Mouse (Mus musculus) embryonic stem cell, embryonic (primary cell): ENCODE data around the gene Rin3.

Experiments
- CTCF ChIA-PET, 4 experiments: fragments of 300-600 bp in 2 of 4; fragments of 350-600 bp in 2 of 4; sonication (Branson Sonifier 250); formaldehyde crosslinking; loops; one replicate each; lab custom pipeline; 2022; ENCODE audit warnings: inconsistent platforms in 2 of 4; lab: Charles Lee
- POLR2A ChIA-PET, 4 experiments: fragments of 300-600 bp in 2 of 4; fragments of 350-600 bp in 2 of 4; sonication (Branson Sonifier 250); formaldehyde crosslinking; loops; one replicate each; lab custom pipeline; 2022; ENCODE audit warnings: antibody characterized with exemption in 4 of 4, inconsistent platforms in 1 of 4; lab: Charles Lee

The Rin3 gene

DNA sequence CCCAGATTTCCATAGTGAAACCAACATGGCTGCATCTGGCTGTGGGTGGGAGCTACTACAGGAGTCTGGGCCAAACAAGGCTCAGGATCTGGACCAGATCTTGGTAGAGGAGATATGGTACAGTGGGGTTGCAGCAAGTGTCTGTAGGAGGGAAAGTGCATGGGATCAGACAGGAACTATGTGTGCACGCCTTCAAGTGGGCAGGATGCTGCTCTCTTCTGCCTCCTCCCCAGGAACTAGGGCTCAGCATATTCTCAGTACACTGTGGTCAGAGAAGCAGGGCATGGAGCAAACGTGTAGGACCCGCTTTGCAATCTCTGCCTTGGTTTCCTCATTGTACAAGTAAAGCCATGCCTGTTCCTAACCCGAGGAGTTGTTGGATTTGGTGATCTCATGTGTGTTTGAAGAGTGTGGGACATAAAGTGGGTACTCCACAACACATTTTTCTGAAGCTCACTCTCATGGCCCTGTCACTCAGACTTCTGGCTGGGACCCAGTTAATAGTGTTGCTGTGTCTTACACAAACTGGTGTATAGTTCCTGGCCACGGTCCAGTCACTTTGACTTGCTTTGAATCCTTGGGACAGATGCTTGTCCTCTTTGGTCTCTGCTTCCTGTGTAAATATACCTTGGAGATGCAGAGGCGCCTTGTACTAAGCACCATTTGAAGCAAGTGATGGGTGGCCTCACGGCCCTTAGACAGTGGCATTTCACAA lies 9.8 kb downstream of the Rin3 start:
- ChIA-PET CTCF (no interaction called here), POLR2A (no interaction called here)

DNA sequence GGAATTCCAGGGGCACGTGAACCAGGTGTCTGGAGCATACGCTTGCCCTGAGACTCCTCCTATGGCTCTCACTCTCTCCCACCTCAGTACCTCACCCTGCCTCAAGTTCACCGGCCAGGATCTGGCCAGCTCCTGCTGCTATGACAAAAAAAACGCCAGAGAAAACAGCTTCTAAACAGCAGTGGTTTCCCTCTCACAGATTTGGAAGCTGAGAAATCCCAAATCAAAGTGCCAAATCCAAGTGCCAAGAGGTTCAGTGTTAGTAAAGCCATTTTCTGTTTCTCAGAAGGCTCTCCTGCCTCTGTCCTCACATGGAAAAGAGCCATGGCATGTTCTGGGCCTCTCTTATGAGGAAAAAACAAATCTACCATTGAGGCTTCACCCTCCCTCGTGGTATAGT lies 11.8 kb downstream of the Rin3 start:
- CTCF ChIA-PET = interaction anchor here in 1 of 4 experiments (0.6 kb wide), 1 partner anchor 957 kb away, joined by 10 read pairs; no protein-coding TSS in a partner anchor
- POLR2A ChIA-PET = interaction anchor here in 1 of 4 experiments (0.6 to 1.6 kb wide), 2 partner anchors 11 to 322 kb away, joined by 3 to 5 read pairs; no protein-coding TSS in a partner anchor

DNA sequence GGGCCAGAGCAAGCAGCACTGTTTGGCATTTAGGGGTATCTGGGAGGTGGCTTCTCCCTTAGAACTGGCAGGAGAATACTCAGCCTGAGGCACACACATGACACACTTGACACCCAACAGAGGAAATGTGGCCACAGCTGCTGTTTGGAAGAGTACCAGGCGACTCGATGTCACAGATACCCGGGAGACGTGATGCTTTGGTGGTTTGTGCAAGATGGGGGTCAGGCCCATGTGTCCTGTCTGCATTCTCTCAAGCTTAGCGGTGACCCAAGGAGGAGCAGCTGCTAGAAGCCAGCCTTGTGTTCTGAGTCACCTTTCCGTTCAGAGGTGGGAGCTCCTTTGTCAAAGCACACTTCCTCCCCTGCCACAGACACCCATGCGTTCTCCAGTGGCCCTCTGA lies 12.4 kb downstream of the Rin3 start:
- POLR2A ChIA-PET = interaction anchor here in 1 of 4 experiments (0.5 to 1.2 kb wide), 3 partner anchors 10 to 322 kb away, joined by 3 to 4 read pairs (median 3); no protein-coding TSS in a partner anchor

DNA sequence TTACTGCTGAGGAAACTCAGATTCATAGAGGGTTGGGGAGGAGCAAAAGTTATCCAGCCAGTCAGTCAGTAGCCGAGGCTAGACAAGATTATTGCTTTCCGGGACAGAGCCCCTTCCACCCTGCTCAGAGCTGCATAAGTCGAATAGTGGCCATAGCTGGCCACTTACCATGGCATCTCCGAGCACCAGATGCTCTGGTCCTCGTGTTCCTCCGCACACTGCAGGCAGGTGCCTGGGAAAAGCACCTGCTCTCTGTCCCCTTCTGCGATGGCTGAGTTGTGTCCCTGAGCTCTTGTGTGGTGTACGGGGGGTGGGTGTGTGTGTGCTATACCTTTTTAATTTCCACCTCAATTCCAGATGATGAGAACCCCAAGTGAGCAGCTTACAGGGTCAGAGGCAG lies 12.8 kb downstream of the Rin3 start:
- ChIA-PET CTCF (interaction anchor here in 1 of 4 experiments (0.6 kb wide), 1 partner anchor 350 kb away, joined by 3 read pairs; no protein-coding TSS in a partner anchor), POLR2A (interaction anchor here in 2 of 4 experiments (0.5 to 1.2 kb wide), 3 partner anchors 11 to 644 kb away, joined by 3 to 4 read pairs (median 4); no protein-coding TSS in a partner anchor)

More for the DNA sequence above, 12.4 kb downstream of the Rin3 start:
- CTCF ChIA-PET = interaction anchor here in 1 of 4 experiments (0.5 kb wide), 1 partner anchor 166 kb away, joined by 14 read pairs; no protein-coding TSS in a partner anchor

DNA sequence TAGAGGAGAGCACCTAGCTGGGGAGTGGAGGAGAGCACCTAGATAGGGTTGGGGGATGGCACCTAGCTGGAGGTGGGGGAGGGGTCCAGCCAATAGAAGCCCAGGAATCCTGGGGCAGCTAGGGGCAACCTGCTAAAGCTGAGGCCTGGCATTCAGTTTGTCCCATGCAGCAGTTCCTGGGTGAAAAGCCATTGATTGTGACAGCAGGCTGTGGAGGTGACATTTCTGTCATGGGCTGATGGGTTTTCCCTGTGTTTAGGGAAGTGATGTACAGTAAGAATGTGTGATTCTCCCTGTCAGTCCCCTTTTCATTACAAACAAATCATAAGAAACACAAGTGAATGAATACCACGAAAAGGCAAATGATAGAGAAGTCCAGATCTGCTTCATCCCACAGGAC lies 13.5 kb downstream of the Rin3 start:
- POLR2A ChIA-PET = no interaction called here
- CTCF ChIA-PET = interaction anchor here in 1 of 4 experiments (0.6 kb wide), 1 partner anchor 349 kb away, joined by 3 read pairs; no protein-coding TSS in a partner anchor

DNA sequence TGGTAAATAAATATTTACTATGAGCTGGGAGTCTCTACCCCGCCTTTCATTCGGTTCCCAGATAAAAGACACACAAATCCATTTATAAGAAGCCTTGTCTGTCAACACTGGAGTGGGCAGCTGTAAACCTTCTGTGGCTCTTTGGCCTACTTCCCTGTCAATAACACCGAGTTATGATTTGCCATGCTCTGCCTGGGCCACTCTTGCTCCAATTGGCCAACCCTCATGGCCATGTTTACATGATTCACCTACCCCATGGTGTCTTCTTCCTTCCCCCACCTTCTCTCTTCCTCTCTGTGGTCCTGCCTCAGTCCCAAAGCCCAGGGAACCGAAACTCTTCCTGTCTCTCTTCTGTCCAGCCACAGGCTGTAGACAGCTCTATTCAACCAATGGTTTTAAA lies 14.1 kb downstream of the Rin3 start:
- ChIA-PET CTCF (no interaction called here), POLR2A (no interaction called here)

DNA sequence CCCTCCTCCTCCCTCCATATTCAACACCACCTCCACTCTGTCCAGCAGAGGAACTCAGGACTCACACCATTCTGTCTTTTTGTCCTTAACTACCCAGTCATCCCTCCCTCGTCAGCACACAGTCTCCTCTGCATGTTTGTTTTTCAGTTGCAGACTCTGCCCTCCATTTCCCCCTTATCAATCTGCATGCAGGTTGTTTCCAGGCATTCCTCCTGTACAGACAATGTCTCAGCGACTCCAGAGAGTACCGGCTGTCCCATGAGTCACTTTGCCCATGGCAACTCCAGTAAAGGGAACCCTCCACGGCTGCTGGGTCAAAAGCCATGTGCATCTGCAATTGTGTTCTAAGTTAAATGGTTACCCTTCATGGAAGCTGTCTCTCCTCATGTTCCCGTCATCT lies 16.4 kb downstream of the Rin3 start:
- ChIA-PET POLR2A (no interaction called here), CTCF (no interaction called here)

DNA sequence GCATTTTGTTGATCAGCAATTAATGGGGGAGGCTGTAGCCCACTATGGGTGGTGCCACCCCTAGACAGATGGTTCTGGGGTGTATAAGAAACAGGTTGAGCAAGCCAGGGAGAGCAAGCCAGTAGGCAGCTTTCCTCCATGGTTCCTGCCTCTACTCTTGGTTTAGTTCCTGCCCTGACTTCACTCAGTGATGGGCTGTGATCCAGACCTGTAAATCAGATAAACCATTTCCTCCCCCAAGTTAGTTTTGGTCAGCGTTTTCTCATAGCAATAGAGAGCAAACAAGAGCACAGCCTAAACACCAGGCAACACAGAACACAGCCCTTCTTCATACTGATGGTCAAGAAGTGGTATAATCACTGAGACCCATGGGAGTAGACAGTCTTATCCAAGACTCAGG lies 18.7 kb downstream of the Rin3 start:
- POLR2A ChIA-PET = no interaction called here

DNA sequence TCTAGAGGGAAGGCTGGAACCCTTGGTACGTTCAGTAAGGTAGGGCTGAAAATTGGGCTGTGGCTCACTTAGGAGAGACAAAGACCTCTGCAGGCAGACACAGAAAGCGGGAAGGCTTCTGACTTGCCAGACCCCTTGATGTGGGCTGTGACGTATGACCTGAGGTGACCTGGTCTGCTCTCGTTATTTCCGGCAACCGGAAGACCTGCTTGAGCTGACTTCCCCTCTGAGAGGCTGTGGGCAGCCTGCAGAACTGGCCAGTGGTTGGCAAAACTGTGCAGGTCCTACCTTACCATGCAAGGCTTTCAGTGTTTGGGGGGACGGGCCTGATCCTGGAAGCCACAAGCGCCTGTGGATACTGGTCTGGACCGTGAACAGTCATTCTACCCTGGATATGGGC lies 19.5 kb downstream of the Rin3 start:
- CTCF ChIA-PET = no interaction called here
- POLR2A ChIA-PET = interaction anchor here in 1 of 4 experiments (0.5 kb wide), 1 partner anchor 215 kb away, joined by 3 read pairs; no protein-coding TSS in a partner anchor

More for the DNA sequence above, 18.7 kb downstream of the Rin3 start:
- CTCF ChIA-PET = no interaction called here

DNA sequence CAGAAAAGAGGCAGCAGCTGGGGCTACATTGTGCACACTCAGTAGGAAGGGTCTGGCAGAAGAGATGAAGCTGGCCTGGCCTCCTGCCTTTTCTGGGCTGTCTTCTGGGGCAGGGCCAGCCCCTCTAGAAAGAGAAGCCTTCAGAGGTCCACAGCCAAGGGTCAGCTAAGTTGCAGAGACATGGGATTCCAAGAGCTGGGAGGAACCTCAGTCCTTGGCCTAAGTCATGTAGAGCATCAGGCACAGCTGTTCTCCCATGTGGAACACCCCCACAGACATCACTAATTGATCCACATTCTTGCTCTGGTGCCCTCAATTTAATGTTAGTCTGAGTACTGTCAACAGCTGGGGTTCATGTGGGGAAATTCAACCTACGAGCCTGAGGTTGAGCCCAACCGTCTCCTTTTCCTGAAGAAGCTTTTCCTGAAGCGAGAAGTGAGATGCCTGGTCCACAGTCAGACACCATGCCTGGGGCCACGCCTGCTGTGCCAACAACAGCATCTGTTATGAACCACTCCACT lies 20.0 kb downstream of the Rin3 start:
- ChIA-PET POLR2A (no interaction called here), CTCF (no interaction called here)

DNA sequence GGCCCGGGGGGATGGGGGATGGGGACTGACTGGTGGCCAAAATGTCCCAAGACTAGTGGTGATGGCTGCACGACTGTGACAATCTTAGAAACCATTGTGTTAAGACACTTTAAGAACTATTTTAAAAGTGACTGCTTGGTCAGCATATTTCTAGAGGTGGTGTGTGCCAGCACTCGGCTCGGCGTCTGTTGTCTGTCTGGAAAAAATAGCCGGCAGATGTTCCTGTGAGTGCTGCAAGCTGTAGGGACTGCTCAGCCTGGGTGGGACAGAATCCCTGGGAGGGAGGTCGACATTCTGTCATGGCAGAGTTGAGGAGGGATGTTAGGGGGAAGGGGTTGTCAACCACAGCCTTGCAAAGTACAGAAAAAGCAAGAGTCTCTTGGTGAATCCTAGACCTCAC lies 21.0 kb downstream of the Rin3 start:
- CTCF ChIA-PET = no interaction called here

DNA sequence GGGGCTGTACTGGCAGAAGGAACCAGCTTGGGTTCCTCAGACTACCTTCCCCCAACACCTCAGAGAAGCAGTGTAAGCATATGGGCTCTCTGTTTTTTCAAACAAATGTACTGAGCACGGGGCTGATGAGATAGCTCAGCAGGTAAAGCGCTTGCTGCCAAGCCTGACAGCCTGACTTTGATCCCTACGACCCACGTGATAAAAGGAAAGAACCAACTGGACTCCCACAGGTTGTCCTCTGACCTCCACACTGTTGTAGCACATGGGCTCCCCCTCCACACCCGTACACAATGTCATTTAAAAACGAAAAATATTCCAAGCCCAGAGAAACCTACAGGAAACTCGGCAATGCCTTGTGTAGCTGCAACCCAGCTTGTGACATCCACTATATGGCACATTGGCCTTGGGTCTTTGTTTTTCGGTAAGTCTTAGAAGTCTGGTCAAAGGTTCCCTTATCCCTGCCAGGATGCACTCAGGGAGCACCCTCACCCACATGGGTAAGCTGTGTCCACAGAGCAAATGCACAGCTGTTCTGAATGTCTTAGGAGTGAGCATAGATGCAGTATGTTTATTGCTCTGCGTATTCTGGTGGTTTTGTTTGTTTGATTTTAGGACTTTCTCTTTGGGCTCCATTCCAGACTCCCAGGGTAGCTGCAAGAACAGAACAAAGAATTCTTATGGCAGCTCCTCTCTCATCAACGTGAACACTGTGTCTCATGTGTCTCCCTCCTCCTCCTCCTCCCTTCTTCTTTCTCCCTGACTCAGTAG lies 22.4 kb downstream of the Rin3 start:
- ChIA-PET CTCF (interaction anchor here in 1 of 4 experiments (0.6 kb wide), 1 partner anchor 82 kb away, joined by 3 read pairs; no protein-coding TSS in a partner anchor), POLR2A (interaction anchor here in 2 of 4 experiments (1.5 to 1.6 kb wide), 2 partner anchors 11 to 14 kb away, joined by 5 read pairs; no protein-coding TSS in a partner anchor)

More for the DNA sequence above, 21.0 kb downstream of the Rin3 start:
- POLR2A ChIA-PET = no interaction called here

DNA sequence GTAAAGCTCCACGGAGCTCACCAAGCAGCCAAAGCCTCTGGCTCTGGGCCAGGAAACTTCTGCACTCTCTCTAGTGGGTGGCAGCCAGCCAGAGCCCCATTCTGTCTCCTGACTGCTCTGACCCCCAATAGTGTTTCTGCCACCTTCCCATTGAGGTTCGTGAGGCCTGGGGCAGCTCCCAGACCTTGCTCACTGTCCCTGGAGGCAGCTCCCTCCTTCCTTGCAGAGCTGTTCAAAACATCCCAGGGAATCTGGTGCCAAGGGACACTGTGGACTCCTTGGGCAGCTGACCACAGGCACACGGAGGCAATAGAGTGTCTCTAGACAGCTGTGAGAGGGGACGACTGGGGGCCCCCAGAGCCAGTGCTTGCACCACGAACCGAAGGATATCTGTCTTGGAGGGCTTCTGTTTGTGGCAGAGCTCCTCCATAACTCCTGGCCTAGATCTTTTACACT lies 25.2 kb downstream of the Rin3 start:
- ChIA-PET POLR2A (no interaction called here), CTCF (no interaction called here)

DNA sequence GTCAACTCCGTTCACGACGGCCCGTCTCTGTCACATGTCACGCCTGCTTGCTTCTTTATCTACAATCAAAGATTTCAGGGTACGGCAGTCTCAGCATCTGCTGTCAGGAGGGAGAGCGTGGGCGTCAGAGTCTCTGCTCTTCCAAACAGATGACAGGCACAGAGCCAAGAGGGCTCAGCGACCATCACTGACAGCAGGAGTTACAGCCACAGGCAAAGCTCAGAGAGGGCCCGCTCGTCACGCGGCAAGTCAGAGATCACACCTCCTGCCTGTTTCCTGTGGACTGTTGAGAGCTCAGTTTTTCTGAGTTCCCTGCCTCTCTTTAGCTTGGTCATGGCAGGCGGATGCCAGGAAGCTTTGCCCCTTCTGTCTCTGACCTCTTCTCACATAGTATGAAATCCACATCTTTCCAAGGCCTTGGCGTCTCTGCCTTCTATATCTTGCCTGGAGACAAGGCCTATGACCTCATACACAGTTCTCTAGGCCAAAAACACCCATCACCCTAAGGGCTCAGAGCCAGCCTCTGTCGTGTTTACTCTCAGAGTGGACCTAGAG lies 25.7 kb downstream of the Rin3 start:
- ChIA-PET POLR2A (interaction anchor here in 1 of 4 experiments (0.7 kb wide), 1 partner anchor 239 kb away, joined by 3 read pairs; no protein-coding TSS in a partner anchor), CTCF (no interaction called here)

DNA sequence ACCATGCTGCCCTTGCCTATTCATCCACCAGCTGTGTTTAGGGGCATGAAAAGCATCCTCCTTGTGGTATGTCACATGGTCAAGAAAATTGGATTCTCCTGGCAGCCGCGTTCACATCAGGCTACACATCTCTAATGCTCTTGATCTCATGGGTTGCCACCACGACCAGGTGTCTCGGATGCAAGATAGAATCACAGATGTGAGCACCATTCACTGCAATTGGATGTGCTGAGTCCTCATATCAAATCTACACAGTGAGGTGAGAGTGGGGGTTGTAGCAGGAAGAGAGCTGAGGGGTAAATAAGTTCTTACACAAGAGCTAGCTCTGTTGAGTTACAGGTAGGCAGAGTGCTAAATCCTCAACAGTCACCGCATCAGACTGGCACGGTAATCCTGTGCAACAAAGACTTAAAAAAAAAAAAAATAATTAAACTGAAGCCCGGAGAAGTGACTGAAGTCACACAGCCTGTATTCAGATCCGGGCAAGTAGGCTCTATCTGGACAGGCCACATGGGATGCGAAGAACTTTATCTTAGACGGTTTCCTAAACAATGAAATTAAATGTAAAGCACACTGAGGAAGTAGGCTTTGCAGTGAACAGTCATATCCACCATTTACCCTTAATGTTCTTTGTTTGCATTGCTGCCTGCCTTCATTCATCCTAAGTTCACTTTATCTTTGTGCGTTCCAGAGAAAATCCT lies 26.4 kb downstream of the Rin3 start:
- POLR2A ChIA-PET = interaction anchor here in 1 of 4 experiments (0.7 kb wide), 1 partner anchor 239 kb away, joined by 3 read pairs; no protein-coding TSS in a partner anchor

DNA sequence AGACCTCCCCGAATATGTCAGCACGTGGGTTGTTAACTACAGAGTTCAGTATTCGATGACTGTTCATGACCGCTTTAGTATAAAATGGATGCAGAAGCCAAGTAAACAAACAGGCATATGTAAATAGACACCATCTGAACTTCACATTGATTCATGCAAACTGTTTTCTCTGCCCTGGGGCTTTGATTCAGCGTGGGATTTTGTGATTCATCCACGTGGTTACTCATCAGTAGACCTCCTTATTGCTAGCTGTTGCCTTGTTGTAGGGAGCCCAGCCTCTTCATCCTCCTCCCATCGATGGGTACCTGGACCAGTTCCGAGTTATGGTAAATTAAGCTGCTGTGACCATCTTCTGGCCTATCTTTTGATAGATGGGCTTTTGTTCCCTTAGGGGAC lies 26.9 kb downstream of the Rin3 start:
- ChIA-PET POLR2A (no interaction called here), CTCF (no interaction called here)

More for the DNA sequence above, 26.4 kb downstream of the Rin3 start:
- CTCF ChIA-PET = no interaction called here

DNA sequence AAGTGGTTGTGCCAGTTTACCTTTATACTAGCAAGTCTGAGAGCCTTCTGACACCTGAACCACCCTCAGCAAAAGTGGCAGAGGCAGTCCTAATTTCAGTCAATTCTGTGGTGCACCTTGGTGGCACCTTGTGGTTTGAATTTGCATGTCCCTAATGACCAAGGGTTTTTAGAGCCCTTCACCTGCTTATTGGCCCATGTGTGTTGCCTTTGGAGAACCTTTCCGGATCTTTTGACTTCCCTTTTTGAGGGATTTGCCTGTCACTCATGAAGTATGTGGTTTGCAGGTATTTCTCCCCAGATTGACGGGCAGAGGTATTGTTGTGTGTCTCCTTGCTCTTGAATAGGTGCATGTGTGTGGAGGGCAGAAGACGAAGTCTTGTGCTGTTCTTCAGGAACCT lies 27.4 kb downstream of the Rin3 start:
- CTCF ChIA-PET = no interaction called here
- POLR2A ChIA-PET = no interaction called here

DNA sequence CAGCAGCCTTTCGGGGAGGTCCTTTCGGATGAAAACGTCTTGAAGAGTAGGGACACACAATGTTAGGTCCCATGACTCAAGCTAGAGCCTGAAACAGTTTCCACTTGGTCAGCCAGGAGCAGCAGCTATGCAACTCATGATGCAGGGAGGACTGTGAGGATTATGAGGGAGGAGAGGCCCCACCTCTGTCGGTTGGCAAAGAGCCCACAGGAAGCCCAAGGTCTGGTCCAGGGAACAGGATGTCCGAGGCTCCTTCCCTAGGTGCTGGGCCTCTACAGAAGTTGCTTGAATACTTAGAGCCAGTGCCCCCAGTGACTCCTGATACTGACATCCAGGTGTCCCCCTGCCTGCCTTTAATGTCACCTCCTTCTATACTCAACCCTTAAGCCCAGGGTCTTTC lies 28.6 kb downstream of the Rin3 start:
- ChIA-PET POLR2A (no interaction called here), CTCF (no interaction called here)
